Mouse (Mus musculus) thymus, adult 2 months (tissue): Measurements from ENCODE around the gene Stk11.

Experiments
- CTCF ChIP-seq: fragments of 200-500 bp; IDR thresholded peaks from 2 replicates; pipeline ENCODE4 v1.5.1; 2012; ENCODE audit warnings: mild to moderate bottlenecking, control low read depth, low read length, moderate library complexity, borderline replicate concordance; ENCODE audit not compliant: control insufficient read depth, poor library complexity, insufficient read depth; ENCODE audit errors: extremely low read depth
- POLR2A ChIP-seq: fragments of 200-500 bp; IDR thresholded peaks from 2 replicates; pipeline ENCODE4 v1.6.1; 2012; ENCODE audit warnings: mild to moderate bottlenecking, low read length, control low read depth, moderate library complexity; ENCODE audit not compliant: control insufficient read depth, poor library complexity, insufficient read depth; ENCODE audit errors: extremely low read depth

DNA sequence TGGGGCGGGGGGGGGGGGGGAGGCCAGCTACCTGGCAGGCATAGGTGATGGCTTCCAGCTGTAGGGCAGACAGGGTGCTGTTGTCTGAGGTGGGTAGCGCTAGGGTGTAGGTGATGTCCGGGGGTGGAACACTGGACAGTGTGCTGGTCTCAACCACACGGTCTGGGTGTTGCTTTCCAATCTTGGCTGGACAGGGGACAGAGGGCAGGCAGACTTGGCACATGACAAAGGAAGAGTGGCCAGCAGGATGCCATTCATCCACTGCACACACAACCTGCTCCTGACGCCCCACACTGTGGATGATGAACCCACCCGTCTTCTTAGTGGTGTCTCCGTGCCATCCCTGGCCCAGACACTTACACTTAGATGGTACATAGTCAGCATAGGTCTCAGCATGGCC is 46.4 kb upstream of the Stk11 start:
- TF ChIP-seq POLR2A (no peak), CTCF (no peak)
